Mouse (Mus musculus) kidney, adult 2 months (tissue): ENCODE measurements around the gene Prkar1a.

Experiments used
- CTCF ChIP-seq: fragments of 200-500 bp; conservative IDR thresholded peaks from 2 replicates; pipeline ENCODE4 v1.5.1; 2011; ENCODE audit warnings: low read depth, mild to moderate bottlenecking, control low read depth, low read length, moderate library complexity, mixed read lengths; ENCODE audit not compliant: insufficient read depth, insufficient read length
- POLR2A ChIP-seq: fragments of 200-500 bp; IDR thresholded peaks from one replicate; pipeline ENCODE4 v1.6.1; 2011; ENCODE audit warnings: low read depth, low read length, control low read depth

DNA sequence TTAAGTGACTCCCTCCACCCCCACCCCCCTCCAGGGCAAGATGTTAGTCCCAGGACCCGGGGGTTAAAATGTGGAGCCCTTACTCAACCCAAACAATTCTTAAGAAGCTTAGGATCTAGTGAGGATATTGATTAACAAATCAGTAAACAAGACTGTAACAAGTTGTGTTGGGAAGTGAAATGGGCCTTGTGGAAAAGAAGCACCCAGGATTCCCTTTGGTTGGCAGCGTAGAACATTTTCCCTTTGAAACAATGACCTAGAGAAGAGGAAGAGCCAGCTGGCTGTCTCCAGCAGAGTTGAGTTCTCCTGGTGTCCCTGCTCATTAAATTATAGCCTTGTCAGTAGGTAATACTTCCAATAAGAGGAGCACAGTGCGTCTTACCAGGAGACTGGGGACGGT is 59.6 kb downstream of the Prkar1a start:
- TF ChIP-seq CTCF (no peak), POLR2A (no peak)
